Mouse (Mus musculus) inflammation-experienced regulatory T-cells (primary cell): ENCODE measurements around the gene Rps27a. TPM values are rescaled to one million over a fixed set of nuclear protein-coding genes. Genes with fewer than 3 reads are reported as not detected.

Experiments
- polyA plus RNA-seq, 2 experiments: library from polyadenylated mRNA; unstranded; fragments of 100-300 nt; shearing (Covaris generic); gene quantifications; one replicate each; pipeline ENCODE4 v1.2.1; 2017

Gene Rps27a
- 100 to 1,000 TPM; 362 to 381 TPM for polyA plus RNA-seq

GRCm38 (mm10) chr11:29547752-29548503 lies at the start of gene Rps27a, which contains the start of gene Clhc1:
TSS of gene Rps27a (minus strand) at chr11:29548109.
TSS of gene Clhc1 (plus strand) at chr11:29547950.

GRCm38 (mm10) chr11:29525988-29526794 lies 21.7 kb downstream of the Rps27a start, which contains the start of gene Mtif2:
TSS of gene Mtif2 (plus strand) at chr11:29526408.

DNA sequence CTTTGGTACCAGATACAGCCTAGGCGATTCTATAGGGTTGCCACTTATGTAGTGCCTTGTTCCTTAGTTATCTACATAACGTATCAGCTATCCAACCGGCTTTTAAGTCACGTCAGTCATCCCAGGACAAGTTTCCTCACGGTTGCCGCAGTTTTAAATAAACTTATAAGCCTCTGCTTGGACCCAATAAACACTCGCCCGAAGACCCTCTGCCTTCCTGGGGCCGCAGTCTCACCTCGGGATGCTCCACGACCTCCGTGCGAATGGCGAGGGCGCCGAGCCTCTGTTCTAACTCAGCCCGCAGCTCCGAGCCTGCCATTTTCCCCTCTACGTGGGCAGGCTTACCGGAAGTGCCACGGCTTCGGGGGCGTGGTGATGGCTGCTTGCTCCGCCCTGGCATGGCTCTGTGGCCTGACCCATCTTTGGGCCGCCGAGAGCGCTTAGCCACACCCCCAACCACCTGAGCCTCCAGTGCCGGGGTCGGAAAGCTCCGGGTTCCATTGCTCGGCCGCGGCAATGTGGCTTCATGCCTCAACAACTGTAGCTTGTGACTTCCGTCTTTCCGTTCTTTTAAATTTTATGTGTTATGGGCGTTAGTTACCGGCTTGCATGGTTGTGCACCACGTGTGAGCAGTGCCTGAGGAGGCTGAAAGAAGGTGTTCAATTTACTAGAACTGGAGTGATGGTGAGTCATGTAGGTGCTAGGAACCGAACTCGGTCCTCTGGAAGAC lies 33.1 kb downstream of the Rps27a start, which contains the start of gene Prorsd1:
Prorsd1 (minus strand) TSS at position 352 of the 731 bp plus-strand sequence.

Other genes with a start within 250 kb of the Rps27a start
- 1 to 10 TPM; 2.5 to 7.5 TPM for gene Ccdc88a, start 174.5 kb downstream of the Rps27a start, polyA plus RNA-seq
- gene Prorsd1, start 33.1 kb downstream of the Rps27a start, polyA plus RNA-seq = 10 to 100 TPM; 40.0 to 45.4 TPM
- 10 to 100 TPM; 51.1 to 54.9 TPM for gene Mtif2, start 21.7 kb downstream of the Rps27a start, polyA plus RNA-seq
- 1 to 10 TPM; 1.1 to 1.6 TPM for gene Clhc1, start 159 bp downstream of the Rps27a start, polyA plus RNA-seq
- gene Rtn4, start 144.8 kb upstream of the Rps27a start, polyA plus RNA-seq = 10 to 100 TPM; 30.1 to 30.4 TPM